Comparison of ENCODE assay signal across 11 mouse cellular contexts in the genomic region with DNA sequence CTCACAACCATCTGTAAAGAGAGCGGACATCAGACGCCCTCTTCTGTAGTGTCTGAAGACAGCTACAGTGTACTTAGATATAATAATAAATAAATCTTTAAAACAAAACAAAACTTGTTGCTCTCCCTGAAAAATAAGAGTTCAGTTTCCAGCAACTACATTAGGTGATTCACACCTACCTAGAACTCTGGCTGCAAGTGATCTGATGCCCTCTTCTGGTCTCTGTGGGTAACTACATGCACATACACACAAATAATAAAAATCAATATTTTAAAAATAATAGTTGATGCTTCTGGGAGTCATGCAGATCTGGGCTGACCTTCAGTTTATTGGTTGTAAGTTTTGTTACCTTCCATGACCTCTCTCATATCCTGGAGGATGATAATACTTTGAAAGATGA. TPM values are rescaled to one million over a fixed set of nuclear protein-coding genes. Genes with fewer than 3 reads are reported as not detected.
DNase-seq lines count a peak whose midpoint lies in the region; ATAC-seq and TF ChIP-seq lines count a peak whose summit lies in the region.
"Had no signal": no experiment of that assay in that cellular context is flagged by ENCODE, and none has a peak within 500 bp of the region (broad histone marks: within the 10 kb centered on the region; RNA-seq: fewer than 3 reads in every experiment).

No protein-coding gene starts in this region.

- no peaks in the 10 kb centered on the region for H3K27me3 ChIP-seq in heart, postnatal 0 days (ENCODE audit: control insufficient read depth, insufficient read depth, low read length)
- no peaks in the 10 kb centered on the region for H3K27me3 ChIP-seq in midbrain, postnatal 0 days (ENCODE audit: insufficient read depth, low read length)
- no peaks in the 10 kb centered on the region for H3K27me3 ChIP-seq in midbrain, embryonic 15.5 days (replicated peaks)
- H3K27me3 ChIP-seq in stomach, postnatal 0 days (ENCODE audit: control insufficient read depth, insufficient read depth, low read length) = no peaks in the 10 kb centered on the region
- H3K27me3 ChIP-seq: heart, embryonic 15.5 days had no signal

- peak; percentile 75 for TF ChIP-seq CTCF in heart, postnatal 0 days (IDR thresholded peaks at IDR 0.05; ENCODE audit: low read depth)
- TF ChIP-seq CTCF in midbrain, postnatal 0 days (IDR thresholded peaks at IDR 0.05) = peak; percentile 80
- TF ChIP-seq CTCF in stomach, postnatal 0 days (IDR thresholded peaks at IDR 0.05; ENCODE audit: low read depth) = peak; percentile 85

- WGBS in heart, postnatal 0 days = 82% methylated on average over 2 of the region's 2 CpGs
- WGBS in midbrain, postnatal 0 days = 73% methylated on average over 2 of the region's 2 CpGs
- WGBS in midbrain, embryonic 15.5 days = 70% methylated on average over 2 of the region's 2 CpGs
- WGBS in stomach, postnatal 0 days = 72% methylated on average over 2 of the region's 2 CpGs

- ATAC-seq in heart, postnatal 0 days (ENCODE audit: insufficient read depth, low read depth) = no peak
- no peak for ATAC-seq in midbrain, postnatal 0 days (ENCODE audit: low FRiP score)
- no peak for ATAC-seq in midbrain, embryonic 15.5 days (replicated peaks)
- no peak for ATAC-seq in stomach, postnatal 0 days (ENCODE audit: low FRiP score, low TSS enrichment)

- H3K4me1 ChIP-seq in heart, postnatal 0 days (ENCODE audit: control insufficient read depth, insufficient read depth) = peaks cover 13% of the 10 kb centered on the region
- H3K4me1 ChIP-seq in midbrain, postnatal 0 days (ENCODE audit: insufficient read depth, low read length) = no peaks in the 10 kb centered on the region; the same call in 1 of the 2 replicates
- H3K4me1 ChIP-seq in midbrain, embryonic 15.5 days = peaks cover 23% of the 10 kb centered on the region
- H3K4me1 ChIP-seq in stomach, postnatal 0 days (replicated peaks; ENCODE audit: control insufficient read depth, insufficient read depth) = no peaks in the 10 kb centered on the region

- H3K4me3 ChIP-seq in heart, postnatal 0 days (ENCODE audit: low read depth, low read length) = no peak overlapping the region
- no peak overlapping the region for H3K4me3 ChIP-seq in midbrain, postnatal 0 days (ENCODE audit: low read depth, low read length)
- H3K4me3 ChIP-seq in midbrain, embryonic 15.5 days = no peak overlapping the region
- no peak overlapping the region for H3K4me3 ChIP-seq in stomach, postnatal 0 days (ENCODE audit: low read depth, low read length)
- H3K4me3 ChIP-seq: heart, embryonic 15.5 days; myocyte had no signal

- peak; percentile 46 for DNase-seq in heart, postnatal 0 days (ENCODE audit: low spot score)
- no peak for DNase-seq in heart, postnatal 10 days
- DNase-seq in midbrain, postnatal 0 days (ENCODE audit: low spot score) = peak; percentile 53
- peak; percentile 63 for DNase-seq in embryo, embryonic 10.5 days (ENCODE audit: low spot score)
- DNase-seq in stomach, postnatal 0 days (ENCODE audit: low spot score) = no peak
- DNase-seq in adrenal gland, postnatal 10 days = no peak
- no peak for DNase-seq in cerebellum, adult 11 months

- no peak overlapping the region for H3K27ac ChIP-seq in heart, postnatal 0 days (ENCODE audit: low read depth)
- H3K27ac ChIP-seq in midbrain, postnatal 0 days (ENCODE audit: low read depth, low read length) = no peak overlapping the region
- no peak overlapping the region for H3K27ac ChIP-seq in midbrain, embryonic 15.5 days
- H3K27ac ChIP-seq in stomach, postnatal 0 days (replicated peaks) = no peak overlapping the region
- H3K27ac ChIP-seq: heart, embryonic 15.5 days had no signal

- TF ChIP-seq EP300 in heart, postnatal 0 days (IDR thresholded peaks at IDR 0.05; ENCODE audit: low read depth) = no peak
- TF ChIP-seq EP300 in stomach, postnatal 0 days (optimal IDR thresholded peaks at IDR 0.05) = no peak

- no peak overlapping the region for H3K4me2 ChIP-seq in heart, postnatal 0 days (ENCODE audit: low read depth, low read length)
- H3K4me2 ChIP-seq in midbrain, postnatal 0 days (ENCODE audit: low read depth, low read length, poor library complexity, severe bottlenecking) = no peak overlapping the region
- no peak overlapping the region for H3K4me2 ChIP-seq in midbrain, embryonic 15.5 days
- H3K4me2 ChIP-seq in stomach, postnatal 0 days (replicated peaks; ENCODE audit: low read depth) = no peak overlapping the region
- H3K4me2 ChIP-seq: heart, embryonic 15.5 days had no signal

- no peak overlapping the region for H3K9ac ChIP-seq in heart, postnatal 0 days (replicated peaks; ENCODE audit: low read depth, low read length)
- no peak overlapping the region for H3K9ac ChIP-seq in midbrain, postnatal 0 days (replicated peaks; ENCODE audit: low read length, poor library complexity, severe bottlenecking)
- H3K9ac ChIP-seq in midbrain, embryonic 15.5 days = no peak overlapping the region
- no peak overlapping the region for H3K9ac ChIP-seq in stomach, postnatal 0 days (ENCODE audit: low read length)
- H3K9ac ChIP-seq: heart, embryonic 15.5 days had no signal

- intact Hi-C loops in heart, postnatal 10 days (cut with DNase I) = loop anchor here (5.0 kb wide), 2 partner anchors 72 to 127 kb away; a partner anchor contains a TSS

- H3K9me3 ChIP-seq in heart, postnatal 0 days (replicated peaks; ENCODE audit: control insufficient read depth, low read length) = no peaks in the 10 kb centered on the region
- no peaks in the 10 kb centered on the region for H3K9me3 ChIP-seq in midbrain, postnatal 0 days (ENCODE audit: low read length)
- no peaks in the 10 kb centered on the region for H3K9me3 ChIP-seq in midbrain, embryonic 15.5 days
- H3K9me3 ChIP-seq in stomach, postnatal 0 days (ENCODE audit: control insufficient read depth, low read length) = no peaks in the 10 kb centered on the region
- H3K9me3 ChIP-seq: heart, embryonic 15.5 days had no signal

- H3K36me3 ChIP-seq in heart, postnatal 0 days (replicated peaks; ENCODE audit: control insufficient read depth, insufficient read depth, low read length) = peaks cover 19% of the 10 kb centered on the region
- H3K36me3 ChIP-seq in midbrain, postnatal 0 days (ENCODE audit: insufficient read depth, low read length) = peaks cover 7% of the 10 kb centered on the region
- H3K36me3 ChIP-seq in midbrain, embryonic 15.5 days (replicated peaks) = peaks cover 14% of the 10 kb centered on the region; the same call in 1 of the 2 replicates
- H3K36me3 ChIP-seq in stomach, postnatal 0 days (ENCODE audit: control insufficient read depth, insufficient read depth, low read length) = peaks cover 6% of the 10 kb centered on the region; the same call in 1 of the 2 replicates

RNA-seq across cellular contexts. Expression of a gene that starts 2.6 kb away (rescaled TPM):
- 23.1 and 43.3 TPM in 2 replicates for total RNA-seq in heart, postnatal 0 days (2014; rRNA removed; ENCODE audit: low replicate concordance)
- 63.5 and 64.2 TPM in 2 replicates for polyA plus RNA-seq in heart, postnatal 0 days (2015; fragmentation: Nextera tagmentation; extraction: Ambion mirVana)
- 10 to 100 TPM; 28.8 to 31.7 TPM for total RNA-seq in heart, postnatal 10 days (2021)
- total RNA-seq in midbrain, postnatal 0 days (2014; rRNA removed) = 17.6 and 35.3 TPM in 2 replicates
- 93.0 and 94.9 TPM in 2 replicates for polyA plus RNA-seq in midbrain, postnatal 0 days (2015; fragmentation: Nextera tagmentation; extraction: Ambion mirVana)
- polyA plus RNA-seq in midbrain, embryonic 15.5 days (2015; fragmentation: Nextera tagmentation; extraction: Ambion mirVana) = 103 and 111 TPM in 2 replicates
- polyA plus RNA-seq in stomach, postnatal 0 days (2015; fragmentation: Nextera tagmentation; extraction: Ambion mirVana) = 69.2 and 75.1 TPM in 2 replicates
- total RNA-seq in adrenal gland, postnatal 10 days (2021) = 10 to 100 TPM; 39.0 to 42.8 TPM

RNA-seq across cellular contexts. Expression of a gene that starts 11.7 kb away (rescaled TPM):
- 3.3 and 5.1 TPM in 2 replicates for total RNA-seq in heart, postnatal 0 days (2014; rRNA removed; ENCODE audit: low replicate concordance)
- 1.6 and 1.8 TPM in 2 replicates for polyA plus RNA-seq in heart, postnatal 0 days (2015; fragmentation: Nextera tagmentation; extraction: Ambion mirVana)
- total RNA-seq in heart, postnatal 10 days (2021) = 1 to 10 TPM; 4.0 to 4.1 TPM
- total RNA-seq in midbrain, postnatal 0 days (2014; rRNA removed) = 1.4 and 1.6 TPM in 2 replicates
- 0.73 and 0.81 TPM in 2 replicates for polyA plus RNA-seq in midbrain, postnatal 0 days (2015; fragmentation: Nextera tagmentation; extraction: Ambion mirVana)
- 1.2 and 1.5 TPM in 2 replicates for polyA plus RNA-seq in midbrain, embryonic 15.5 days (2015; fragmentation: Nextera tagmentation; extraction: Ambion mirVana)
- 0.25 and 0.48 TPM in 2 replicates for polyA plus RNA-seq in stomach, postnatal 0 days (2015; fragmentation: Nextera tagmentation; extraction: Ambion mirVana)
- total RNA-seq in adrenal gland, postnatal 10 days (2021) = 1 to 10 TPM in 1 of 2 experiments, under 1 TPM in 1; 0.75 to 1.4 TPM

RNA-seq across cellular contexts. Expression of a gene that starts 12.3 kb away (rescaled TPM):
- 8.2 and 10.2 TPM in 2 replicates for total RNA-seq in heart, postnatal 0 days (2014; rRNA removed; ENCODE audit: low replicate concordance)
- 2.5 and 2.8 TPM in 2 replicates for polyA plus RNA-seq in heart, postnatal 0 days (2015; fragmentation: Nextera tagmentation; extraction: Ambion mirVana)
- total RNA-seq in heart, postnatal 10 days (2021) = 1 to 10 TPM; 2.6 TPM
- 34.9 TPM in 2 replicates for total RNA-seq in midbrain, postnatal 0 days (2014; rRNA removed)
- 18.2 and 19.8 TPM in 2 replicates for polyA plus RNA-seq in midbrain, postnatal 0 days (2015; fragmentation: Nextera tagmentation; extraction: Ambion mirVana)
- polyA plus RNA-seq in midbrain, embryonic 15.5 days (2015; fragmentation: Nextera tagmentation; extraction: Ambion mirVana) = 12.7 and 13.3 TPM in 2 replicates
- polyA plus RNA-seq in stomach, postnatal 0 days (2015; fragmentation: Nextera tagmentation; extraction: Ambion mirVana) = 24.1 and 25.9 TPM in 2 replicates
- 10 to 100 TPM in 1 of 2 experiments, 1 to 10 TPM in 1; 7.3 to 13.6 TPM for total RNA-seq in adrenal gland, postnatal 10 days (2021)

RNA-seq across cellular contexts. Expression of a gene that starts 14.5 kb away (rescaled TPM):
- total RNA-seq in heart, postnatal 0 days (2014; rRNA removed; ENCODE audit: low replicate concordance) = not detected in 2 replicates
- polyA plus RNA-seq in heart, postnatal 0 days (2015; fragmentation: Nextera tagmentation; extraction: Ambion mirVana) = not detected in 2 replicates
- total RNA-seq in heart, postnatal 10 days (2021) = not detected
- not detected in 2 replicates for total RNA-seq in midbrain, postnatal 0 days (2014; rRNA removed)
- not detected in 2 replicates for polyA plus RNA-seq in midbrain, postnatal 0 days (2015; fragmentation: Nextera tagmentation; extraction: Ambion mirVana)
- polyA plus RNA-seq in midbrain, embryonic 15.5 days (2015; fragmentation: Nextera tagmentation; extraction: Ambion mirVana) = not detected in 2 replicates
- not detected in 2 replicates for polyA plus RNA-seq in stomach, postnatal 0 days (2015; fragmentation: Nextera tagmentation; extraction: Ambion mirVana)
- total RNA-seq in adrenal gland, postnatal 10 days (2021) = not detected
- total RNA-seq: left cerebral cortex, postnatal 25 days had no signal
- polyA plus RNA-seq: heart, embryonic 15.5 days; myocyte had no signal

RNA-seq across cellular contexts. Expression of a gene that starts 16.6 kb away (rescaled TPM):
- 61.5 and 92.0 TPM in 2 replicates for total RNA-seq in heart, postnatal 0 days (2014; rRNA removed; ENCODE audit: low replicate concordance)
- 20.4 and 21.7 TPM in 2 replicates for polyA plus RNA-seq in heart, postnatal 0 days (2015; fragmentation: Nextera tagmentation; extraction: Ambion mirVana)
- 10 to 100 TPM; 34.5 to 35.6 TPM for total RNA-seq in heart, postnatal 10 days (2021)
- 89.0 and 97.8 TPM in 2 replicates for total RNA-seq in midbrain, postnatal 0 days (2014; rRNA removed)
- 39.7 and 40.9 TPM in 2 replicates for polyA plus RNA-seq in midbrain, postnatal 0 days (2015; fragmentation: Nextera tagmentation; extraction: Ambion mirVana)
- 63.1 and 70.2 TPM in 2 replicates for polyA plus RNA-seq in midbrain, embryonic 15.5 days (2015; fragmentation: Nextera tagmentation; extraction: Ambion mirVana)
- 35.5 and 40.2 TPM in 2 replicates for polyA plus RNA-seq in stomach, postnatal 0 days (2015; fragmentation: Nextera tagmentation; extraction: Ambion mirVana)
- 10 to 100 TPM; 56.5 to 63.0 TPM for total RNA-seq in adrenal gland, postnatal 10 days (2021)

Comparison
In these comparisons a context has a peak if more than half of its experiments do, and no peak if none do; other contexts are left out.
1. DNase-seq: peak in heart, postnatal 0 days (single experiment), midbrain, postnatal 0 days (single experiment) and embryo, embryonic 10.5 days (single experiment); none in heart, postnatal 10 days (0 of 2), stomach, postnatal 0 days (single experiment), adrenal gland, postnatal 10 days (single experiment) and cerebellum, adult 11 months (single experiment).
2. Peak in every context shown above with its lines, with median percentiles within 50 percentile points of each other: CTCF ChIP-seq.